Mouse (Mus musculus) pancreas, adult 10 weeks (tissue): ENCODE results near the gene Clpsl2. TPM values are rescaled to one million over a fixed set of nuclear protein-coding genes. Genes with fewer than 3 reads are reported as not detected.

ENCODE experiments used
- polyA plus RNA-seq: library from polyadenylated mRNA; stranded (reverse); fragments of 350-450 nt; fragmentation: Illumina TruSeq; extraction: RNeasy Lipid Tissue Mini Kit (QIAGEN cat#74804); gene quantifications from one replicate; pipeline ENCODE4 v1.2.3, GENCODE M21; 2015; ENCODE audit warnings: low read depth, low replicate concordance; ENCODE audit not compliant: insufficient read depth

Gene Clpsl2
- not detected for polyA plus RNA-seq

DNA sequence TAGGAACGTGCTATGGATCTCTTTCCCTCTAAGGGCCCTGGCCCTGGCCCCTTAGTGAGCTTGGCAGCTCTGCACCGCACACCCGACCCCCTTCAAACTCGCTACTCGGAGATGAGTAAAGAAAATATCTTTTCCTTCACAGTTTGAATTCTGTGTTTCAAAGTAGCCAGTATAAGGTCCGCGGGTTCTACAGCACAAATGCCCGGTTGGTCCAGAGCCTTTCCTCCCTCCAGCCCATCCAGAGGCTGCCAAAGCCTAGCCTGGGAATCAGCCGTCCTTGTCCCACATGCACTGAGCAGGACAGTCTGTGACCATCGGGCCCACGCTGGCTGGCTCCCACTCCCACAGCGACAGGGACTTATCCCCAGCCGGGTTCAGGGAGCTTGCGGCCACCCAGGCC, at the start of gene Clpsl2:
Clpsl2 (plus strand) TSS at position 301 of the 400 bp plus-strand sequence.

GRCm38 (mm10) chr17:28517441-28517955, 31.7 kb upstream of the Clpsl2 start, which contains the start of gene Fkbp5:
TSS of gene Fkbp5 (minus strand) at chr17:28517527.

GRCm38 (mm10) chr17:28530506-28530905, 18.7 kb upstream of the Clpsl2 start, which contains the start of gene Armc12:
TSS of gene Armc12 (plus strand) at chr17:28530806.

GRCm38 (mm10) chr17:28560598-28560997, 11.4 kb downstream of the Clpsl2 start, which contains the start of gene Clps:
TSS of gene Clps (minus strand) at chr17:28560766.

GRCm38 (mm10) chr17:28575244-28576125, 26.3 kb downstream of the Clpsl2 start, which contains the start of gene Lhfpl5:
TSS of gene Lhfpl5 (plus strand) at chr17:28575641.

Other genes with a start within 250 kb of the Clpsl2 start
- 12.6 TPM for gene Fance, start 235.9 kb upstream of the Clpsl2 start, polyA plus RNA-seq
- gene Rpl10a, start 220.9 kb upstream of the Clpsl2 start, polyA plus RNA-seq = 539 TPM
- 5.6 TPM for gene Tead3, start 198.6 kb upstream of the Clpsl2 start, polyA plus RNA-seq
- not detected for gene Tulp1, start 184.2 kb upstream of the Clpsl2 start, polyA plus RNA-seq
- 9.3 TPM for gene Fkbp5, start 31.9 kb upstream of the Clpsl2 start, polyA plus RNA-seq
- not detected for gene Armc12, start 18.6 kb upstream of the Clpsl2 start, polyA plus RNA-seq
- 44,031 TPM for gene Clps, start 11.4 kb downstream of the Clpsl2 start, polyA plus RNA-seq
- gene Lhfpl5, start 26.2 kb downstream of the Clpsl2 start, polyA plus RNA-seq = not detected
- gene Srpk1, start 73.3 kb downstream of the Clpsl2 start, polyA plus RNA-seq = 28.9 TPM
- not detected for gene Slc26a8, start 140.8 kb downstream of the Clpsl2 start, polyA plus RNA-seq
- gene Mapk14, start 141.9 kb downstream of the Clpsl2 start, polyA plus RNA-seq = 17.4 TPM
- gene AC170998.1, start 176.7 kb downstream of the Clpsl2 start, polyA plus RNA-seq = not detected
- gene Mapk13, start 219.9 kb downstream of the Clpsl2 start, polyA plus RNA-seq = 5.8 TPM